Mouse (Mus musculus) CH12.LX (cell line): ENCODE data around the gene Rmi2. TPM values are rescaled to one million over a fixed set of nuclear protein-coding genes. Genes with fewer than 3 reads are reported as not detected.

Experiments used
- DNase-seq: peaks from one replicate; pipeline ENCODE4 v3.0.0-alpha.2; 2013; ENCODE audit errors: extremely low read depth
- H3K27ac ChIP-seq: 2 replicates; pipeline ENCODE4 v1.5.1; 2012; ENCODE audit warnings: low read depth, mild to moderate bottlenecking, control low read depth, moderate library complexity; ENCODE audit not compliant: insufficient read depth
- H3K27me3 ChIP-seq: replicated peaks from 2 replicates; pipeline ENCODE3; 2012; ENCODE audit warnings: inconsistent platforms
- H3K36me3 ChIP-seq, 2 experiments: replicated peaks in 1 of 2; 2 replicates each; pipeline versions ENCODE3 to v1.6.1; 2012; ENCODE audit warnings: inconsistent platforms in 1 of 2, low read length in 1 of 2, mild to moderate bottlenecking in 1 of 2, mixed read lengths in 1 of 2, moderate library complexity in 1 of 2; ENCODE audit not compliant: control insufficient read depth in 1 of 2, insufficient read depth in 1 of 2
- H3K4me1 ChIP-seq, 2 experiments: 2 replicates each; pipeline ENCODE4 v1.6.1; 2012; ENCODE audit warnings: inconsistent platforms in 1 of 2, moderate library complexity in 1 of 2; ENCODE audit not compliant: insufficient read depth in 2 of 2, control insufficient read depth in 1 of 2
- H3K4me2 ChIP-seq: 2 replicates; pipeline ENCODE4 v1.6.1; 2012; ENCODE audit warnings: low read depth, mild to moderate bottlenecking, control low read depth; ENCODE audit not compliant: poor library complexity, insufficient read depth, severe bottlenecking
- H3K4me3 ChIP-seq, 3 experiments: fragments of 150-350 bp in 1 of 3; sonication (generic) in 1 of 3; replicated peaks in 1 of 3; 2 replicates each; pipeline versions ENCODE3 to v1.5.1; 2011 to 2012; ENCODE audit warnings: low read depth in 2 of 3, low read length in 2 of 3, mild to moderate bottlenecking in 2 of 3, moderate library complexity in 2 of 3, control low read depth in 1 of 3, improper control_type of control experiment in 1 of 3, inconsistent platforms in 1 of 3, mixed read lengths in 1 of 3; ENCODE audit not compliant: poor library complexity in 1 of 3
- H3K79me2 ChIP-seq: replicated peaks from 2 replicates; pipeline ENCODE4 v1.6.1; 2012; ENCODE audit warnings: mild to moderate bottlenecking, moderate library complexity; ENCODE audit not compliant: control insufficient read depth, poor library complexity, insufficient read depth, severe bottlenecking; ENCODE audit errors: extremely low read depth
- H3K9ac ChIP-seq: 2 replicates; pipeline ENCODE4 v1.6.1; 2012; ENCODE audit warnings: low read depth, mild to moderate bottlenecking, control low read depth, moderate library complexity; ENCODE audit not compliant: insufficient read depth
- H3K9me3 ChIP-seq: replicated peaks from 2 replicates; pipeline ENCODE3; 2012; ENCODE audit warnings: low read length, inconsistent platforms, mixed read lengths
- CHD1 ChIP-seq: IDR thresholded peaks from 2 replicates; pipeline ENCODE4 v1.6.1; 2012; ENCODE audit warnings: low read depth, low read length, improper control_type of control experiment, inconsistent platforms
- ETS1 ChIP-seq: conservative IDR thresholded peaks from 2 replicates; pipeline ENCODE4 v1.6.1; 2012; ENCODE audit warnings: low read depth, mild to moderate bottlenecking, inconsistent platforms, low read length, improper control_type of control experiment, moderate library complexity
- GABPA ChIP-seq: IDR thresholded peaks from 2 replicates; pipeline ENCODE4 v1.6.1; 2012; ENCODE audit warnings: low read depth, low read length, improper control_type of control experiment, inconsistent platforms; ENCODE audit not compliant: insufficient replicate concordance
- HCFC1 ChIP-seq: IDR thresholded peaks from 2 replicates; pipeline ENCODE4 v1.6.1; 2012; ENCODE audit warnings: low read depth, mild to moderate bottlenecking, inconsistent platforms, low read length, improper control_type of control experiment
- IRF4 ChIP-seq: IDR thresholded peaks from 2 replicates; pipeline ENCODE4 v1.6.1; 2014; ENCODE audit warnings: low read depth, mild to moderate bottlenecking, inconsistent platforms, low read length, improper control_type of control experiment
- JUN ChIP-seq: IDR thresholded peaks from 2 replicates; pipeline ENCODE4 v1.6.1; 2011; ENCODE audit warnings: low read depth, mild to moderate bottlenecking, low read length, improper control_type of control experiment, moderate library complexity; ENCODE audit not compliant: insufficient read depth
- KAT2A ChIP-seq: IDR thresholded peaks from 2 replicates; pipeline ENCODE4 v1.6.1; 2012; ENCODE audit warnings: low read length, improper control_type of control experiment, inconsistent platforms; ENCODE audit not compliant: insufficient replicate concordance
- MAFK ChIP-seq: IDR thresholded peaks from 2 replicates; pipeline ENCODE4 v1.6.1; 2011; ENCODE audit warnings: low read length, improper control_type of control experiment; ENCODE audit not compliant: insufficient replicate concordance
- MAX ChIP-seq: IDR thresholded peaks from 2 replicates; pipeline ENCODE4 v1.6.1; 2011; ENCODE audit warnings: low read length, improper control_type of control experiment
- MAZ ChIP-seq: IDR thresholded peaks from 2 replicates; pipeline ENCODE4 v1.6.1; 2012; ENCODE audit warnings: low read depth, mild to moderate bottlenecking, inconsistent platforms, low read length, improper control_type of control experiment, moderate library complexity
- MXI1 ChIP-seq: IDR thresholded peaks from 2 replicates; pipeline ENCODE4 v1.6.1; 2011; ENCODE audit warnings: mild to moderate bottlenecking, low read depth, low read length, improper control_type of control experiment
- NRF1 ChIP-seq: IDR thresholded peaks from 2 replicates; pipeline ENCODE4 v1.6.1; 2014; ENCODE audit warnings: low read depth, mild to moderate bottlenecking, inconsistent platforms, low read length, improper control_type of control experiment, moderate library complexity
- POLR2A ChIP-seq: IDR thresholded peaks from 2 replicates; pipeline ENCODE4 v1.6.1; 2011; ENCODE audit warnings: low read depth, mild to moderate bottlenecking, improper control_type of control experiment, low read length
- SMC3 ChIP-seq: IDR thresholded peaks from 2 replicates; pipeline ENCODE4 v1.6.1; 2011; ENCODE audit warnings: low read depth, low read length, improper control_type of control experiment
- TBP ChIP-seq: conservative IDR thresholded peaks from 2 replicates; pipeline ENCODE4 v1.6.1; 2011; ENCODE audit warnings: low read depth, low read length, improper control_type of control experiment
- TCF12 ChIP-seq: IDR thresholded peaks from 2 replicates; pipeline ENCODE4 v1.6.1; 2014; ENCODE audit warnings: low read depth, mild to moderate bottlenecking, inconsistent platforms, low read length, improper control_type of control experiment
- USF1 ChIP-seq: IDR thresholded peaks from 2 replicates; pipeline ENCODE4 v1.6.1; 2014; ENCODE audit warnings: low read depth, mild to moderate bottlenecking, inconsistent platforms, low read length, improper control_type of control experiment
- USF2 ChIP-seq: conservative IDR thresholded peaks from 2 replicates; pipeline ENCODE4 v1.6.1; 2011; ENCODE audit warnings: low read depth, low read length, improper control_type of control experiment
- ZC3H11A ChIP-seq: IDR thresholded peaks from 2 replicates; pipeline ENCODE4 v1.6.1; 2012; ENCODE audit warnings: low read depth, mild to moderate bottlenecking, inconsistent platforms, low read length, improper control_type of control experiment
- ZKSCAN1 ChIP-seq: IDR thresholded peaks from 2 replicates; pipeline ENCODE4 v1.6.1; 2012; ENCODE audit warnings: low read depth, inconsistent platforms, low read length, improper control_type of control experiment, borderline replicate concordance
- dilution Hi-C: fragments of 300-500 bp; cut with MboI; formaldehyde crosslinking; loops from 2 replicates; pipeline ENCODE4 v1.14.3; 2020; ENCODE audit warnings: low sequenced_read_pairs; ENCODE audit not compliant: extremely low pct_unique_long_range_greater_than_20kb, extremely low pct_ligation_motif_present
- in situ Hi-C: fragments of 300-500 bp; cut with MboI; formaldehyde crosslinking; loops from 3 replicates; pipeline ENCODE4 v1.14.3; 2019; ENCODE audit warnings: low sequenced_read_pairs, low pct_ligation_motif_present, low pct_unique_long_range_greater_than_20kb, mixed read lengths
- polyA plus RNA-seq: library from polyadenylated mRNA; unstranded; fragments of >175 nt; gene quantifications from 2 replicates; pipeline ENCODE4 v1.2.1, GENCODE M21; 2012; ENCODE audit warnings: low read depth; ENCODE audit not compliant: insufficient read length
- total RNA-seq, 2 experiments: library from RNA; depleted of rRNA; stranded (reverse); fragments of 300-350 nt in 1 of 2; fragments of >200 nt in 1 of 2; gene quantifications; 2 replicates each; pipeline ENCODE4 v1.2.3; 2012 to 2014

Rmi2 gene
- total and polyA plus RNA-seq, 3 experiments = 6.8 to 13.8 (median 9.3) TPM

GRCm38 (mm10) chr16:10843486-10844318 is 8.8 kb downstream of the Rmi2 start (continued):
- TF ChIP-seq CHD1 (no peak), KAT2A (no peak), TCF12 (peak; percentile 59), NRF1 (no peak), HCFC1 (no peak)

- H3K4me2 ChIP-seq = peak overlapping the region; percentile 41
- no peak for DNase-seq
- dilution Hi-C loops = no loop called here
- H3K79me2 ChIP-seq = no peaks in the 10 kb centered on the region
- no peaks in the 10 kb centered on the region for H3K9me3 ChIP-seq
- no peaks in the 10 kb centered on the region for H3K27me3 ChIP-seq
- H3K9ac ChIP-seq = peak overlapping the region; percentile 37
- no peak overlapping the region for H3K4me3 ChIP-seq
- H3K27ac ChIP-seq = no peak overlapping the region
- TF ChIP-seq IRF4 (no peak), ZC3H11A (no peak), NRF1 (no peak), USF1 (no peak), ETS1 (no peak; the same call in 1 of the 2 replicates), MXI1 (0 out of 2 replicates have a peak, but pooled peaks have one; percentile 8), ZKSCAN1 (no peak), JUN (0 out of 2 replicates have a peak, but pooled peaks have one; percentile 7), MAZ (no peak), TCF12 (no peak)
- TF ChIP-seq, all 38 proteins: peak for 2
- Histone ChIP-seq H3K36me3 (peaks cover 8 to 41% of the 10 kb centered on the region in 2 experiments), H3K4me1 (peaks cover 10 to 47% of the 10 kb centered on the region in 2 experiments)
- in situ Hi-C loops = loop anchor here (5.0 kb wide), 1 partner anchor 182 kb away; no protein-coding TSS in a partner anchor
Observed at GRCm38 (mm10) chr16:10844319-10844670, 9.4 kb downstream of the Rmi2 start.

GRCm38 (mm10) chr16:10845952-10846351 is 11.1 kb downstream of the Rmi2 start:
- TF ChIP-seq TCF12 (no peak), GABPA (no peak), ZC3H11A (no peak), USF2 (no peak), MAX (no peak), POLR2A (no peak), JUN (no peak), MAFK (no peak), TBP (no peak), SMC3 (no peak)
- no peaks in the 10 kb centered on the region for H3K9me3 ChIP-seq
- H3K4me2 ChIP-seq = no peak overlapping the region
- no peak overlapping the region for H3K27ac ChIP-seq
- no peak overlapping the region for H3K9ac ChIP-seq
- DNase-seq = no peak
- dilution Hi-C loops (no loop called here), in situ Hi-C loops (loop anchor here (5.0 kb wide), 1 partner anchor 269 kb away; no protein-coding TSS in a partner anchor)
- peaks cover 4 to 26% of the 10 kb centered on the region in 2 experiments for H3K36me3 ChIP-seq
- no peaks in the 10 kb centered on the region for H3K79me2 ChIP-seq
- H3K4me1 ChIP-seq = peaks cover 10 to 47% of the 10 kb centered on the region in 2 experiments
- H3K4me3 ChIP-seq = no peak overlapping the region
- H3K27me3 ChIP-seq = no peaks in the 10 kb centered on the region
